Mouse (Mus musculus) bone marrow macrophage, adult 2 months (primary cell): ENCODE results near the gene Cnfn. TPM values are rescaled to one million over a fixed set of nuclear protein-coding genes. Genes with fewer than 3 reads are reported as not detected.

ENCODE experiments used
- H3K27ac ChIP-seq: 2 replicates; pipeline ENCODE4 v1.5.1; 2012; ENCODE audit warnings: low read depth, low read length; ENCODE audit not compliant: insufficient read depth
- H3K4me1 ChIP-seq: 2 replicates; pipeline ENCODE4 v1.6.1; 2012; ENCODE audit warnings: low read length; ENCODE audit not compliant: control insufficient read depth, insufficient read depth
- H3K4me3 ChIP-seq: 2 replicates; pipeline ENCODE4 v1.5.1; 2012; ENCODE audit warnings: mild to moderate bottlenecking, low read length, moderate library complexity; ENCODE audit not compliant: insufficient read depth
- CTCF ChIP-seq: IDR thresholded peaks from 2 replicates; pipeline ENCODE4 v1.5.1; 2012; ENCODE audit warnings: low read depth, mild to moderate bottlenecking, low read length, moderate library complexity
- POLR2A ChIP-seq: IDR thresholded peaks from 2 replicates; pipeline ENCODE4 v1.6.1; 2012; ENCODE audit warnings: mild to moderate bottlenecking, low read depth, low read length, borderline replicate concordance
- polyA plus RNA-seq: library from polyadenylated mRNA; stranded (reverse); fragments of >200 nt; gene quantifications from 2 replicates; pipeline ENCODE4 v1.2.4, GENCODE M21; 2012; ENCODE audit not compliant: missing spikeins, insufficient read depth, insufficient read length

Cnfn gene
- polyA plus RNA-seq, 1 experiment, result not detected

- TF ChIP-seq CTCF (no peak), POLR2A (no peak)
- no peak overlapping the region for H3K4me3 ChIP-seq
- H3K27ac ChIP-seq, result no peak overlapping the region
- H3K4me1 ChIP-seq, result peaks cover 17% of the 10 kb centered on the region
Observed at GRCm38 (mm10) chr7:25381284-25381680, 11.8 kb upstream of the Cnfn start.

DNA sequence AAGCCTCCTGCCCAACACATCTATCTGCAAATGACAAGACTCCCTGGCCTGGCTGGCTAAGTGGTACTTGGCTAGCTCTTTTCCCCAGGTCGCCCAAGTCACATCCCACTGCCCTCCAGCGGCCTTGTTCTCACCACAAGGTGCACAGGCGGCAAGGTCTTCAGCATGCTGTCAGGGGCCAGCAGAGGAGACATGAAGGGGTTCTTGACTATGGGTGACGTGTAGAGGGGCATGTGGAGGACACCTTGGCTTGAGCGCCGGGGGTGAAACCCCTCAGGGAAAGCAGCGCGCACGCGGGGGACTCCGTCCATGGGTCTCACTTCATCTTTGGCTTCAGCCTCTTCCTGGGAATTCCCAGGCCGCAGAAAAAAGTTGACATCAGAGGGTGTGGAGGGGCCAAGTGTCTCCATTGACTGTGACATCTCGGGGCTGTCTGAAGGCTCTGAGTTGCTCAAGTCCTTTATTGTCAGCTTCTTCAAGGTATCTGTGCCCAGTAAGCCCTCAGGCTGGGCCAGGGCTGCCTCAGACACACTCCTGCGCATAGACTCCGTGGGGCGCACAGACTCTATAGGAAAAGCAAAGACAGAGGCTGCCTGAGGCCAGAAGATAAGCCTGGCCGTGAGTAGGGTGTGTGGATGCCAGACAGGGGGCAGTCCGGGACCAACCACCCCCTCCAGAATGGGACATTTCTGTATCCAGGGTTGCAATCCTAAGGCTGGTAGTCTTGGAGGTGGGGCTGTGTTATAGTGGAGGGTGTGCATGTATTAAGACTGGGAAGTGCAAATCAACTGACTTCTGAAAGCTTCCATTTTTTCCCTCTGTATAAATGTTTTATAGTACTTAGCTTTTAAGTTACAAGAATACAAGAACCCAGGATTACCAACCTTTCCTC lies 11.1 kb upstream of the Cnfn start:
- Histone ChIP-seq H3K27ac (no peak overlapping the region), H3K4me3 (no peak overlapping the region), H3K4me1 (peaks cover 12% of the 10 kb centered on the region)
- TF ChIP-seq CTCF (no peak), POLR2A (no peak)

DNA sequence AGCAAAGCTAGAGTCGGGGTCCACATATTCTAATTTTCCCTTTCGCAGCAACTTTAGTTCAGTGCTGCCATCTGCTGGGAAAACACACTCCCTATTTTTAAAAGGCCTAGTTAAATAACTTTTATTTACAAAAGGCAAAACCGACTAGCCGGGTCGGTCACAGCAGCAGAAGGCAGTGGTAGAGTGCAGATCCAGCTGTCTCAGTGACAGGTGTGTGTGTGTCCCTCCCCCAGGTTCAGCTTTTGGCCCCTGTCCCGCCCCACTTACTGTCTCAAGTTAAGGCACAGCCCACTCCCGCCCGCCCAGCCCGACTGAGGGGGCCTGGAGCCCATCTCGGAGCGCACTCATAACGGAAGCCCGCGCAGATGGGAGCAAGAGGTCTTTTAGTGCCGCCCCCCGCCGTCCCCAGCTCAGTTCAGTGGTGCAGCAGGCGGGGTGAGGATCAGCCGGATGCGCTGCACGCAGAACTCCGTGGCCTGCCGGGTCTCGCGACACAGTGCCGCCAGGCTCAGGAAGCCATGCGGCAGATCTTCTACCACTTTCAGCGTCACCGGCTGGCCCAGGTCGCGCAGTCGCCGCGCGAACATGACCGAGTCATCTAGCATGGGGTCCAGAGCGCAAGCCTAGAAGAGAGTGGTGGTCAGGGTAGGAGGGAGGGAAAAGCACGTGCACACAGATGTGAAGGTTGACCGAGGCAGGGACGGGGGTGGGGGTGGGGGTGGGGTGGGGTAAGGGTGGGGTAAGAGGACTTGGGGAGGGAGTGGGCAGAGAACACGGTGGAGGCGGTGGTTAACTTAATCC lies 10.2 kb upstream of the Cnfn start:
- TF ChIP-seq CTCF (peak; percentile 16; the same call in 1 of the 2 replicates), POLR2A (no peak)
- H3K4me3 ChIP-seq, result no peak overlapping the region
- no peak overlapping the region for H3K27ac ChIP-seq
- peaks cover 3% of the 10 kb centered on the region for H3K4me1 ChIP-seq

DNA sequence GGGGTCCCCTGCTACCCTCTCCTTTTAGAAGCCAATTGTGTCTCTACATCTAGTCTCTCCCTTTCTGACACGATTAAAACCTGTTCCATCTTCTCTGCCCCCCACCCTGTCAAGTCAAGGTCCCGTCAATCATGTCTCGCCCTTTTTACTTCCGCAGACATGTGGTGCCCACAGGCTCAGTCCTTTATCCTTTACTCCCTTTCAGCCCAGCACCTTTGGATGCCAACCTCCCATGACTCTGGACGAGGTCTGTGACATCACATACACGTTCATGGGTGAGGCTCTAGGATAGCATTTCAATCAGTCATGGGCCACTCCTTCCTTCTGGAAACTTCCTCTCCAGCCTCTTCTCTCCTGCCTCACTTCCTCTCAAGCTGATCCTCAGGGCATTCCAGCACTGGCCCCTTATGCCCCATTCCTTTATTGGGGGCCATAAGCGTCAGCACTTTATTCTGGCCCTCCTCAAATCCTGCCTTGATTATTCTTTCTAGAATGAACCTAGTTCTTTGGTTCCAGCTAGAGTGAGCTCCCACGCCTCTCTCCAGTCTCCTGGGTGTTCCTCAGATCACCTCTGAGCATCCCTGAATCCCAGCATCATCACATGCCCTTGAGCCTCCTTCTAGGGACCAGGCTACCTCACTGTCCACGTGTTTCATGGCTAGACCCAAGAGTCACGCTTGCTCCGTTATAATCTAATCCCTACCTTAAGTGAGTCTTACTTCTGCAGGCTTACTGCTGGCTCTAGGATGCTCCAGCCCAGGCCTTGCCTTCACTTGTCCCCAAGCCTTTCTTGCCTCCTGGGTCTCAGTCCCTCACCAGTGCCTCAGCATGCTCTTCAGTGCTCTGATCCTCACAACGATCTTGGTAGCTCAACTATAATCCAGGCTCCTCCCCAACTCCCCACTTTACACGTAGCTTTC lies 8.9 kb upstream of the Cnfn start:
- H3K4me3 ChIP-seq, result no peak overlapping the region
- no peak for TF ChIP-seq CTCF
- no peak for TF ChIP-seq POLR2A
- H3K27ac ChIP-seq, result no peak overlapping the region
- H3K4me1 ChIP-seq, result no peaks in the 10 kb centered on the region

GRCm38 (mm10) chr7:25377100-25377700 lies 7.7 kb upstream of the Cnfn start:
- H3K27ac ChIP-seq, result no peak overlapping the region

DNA sequence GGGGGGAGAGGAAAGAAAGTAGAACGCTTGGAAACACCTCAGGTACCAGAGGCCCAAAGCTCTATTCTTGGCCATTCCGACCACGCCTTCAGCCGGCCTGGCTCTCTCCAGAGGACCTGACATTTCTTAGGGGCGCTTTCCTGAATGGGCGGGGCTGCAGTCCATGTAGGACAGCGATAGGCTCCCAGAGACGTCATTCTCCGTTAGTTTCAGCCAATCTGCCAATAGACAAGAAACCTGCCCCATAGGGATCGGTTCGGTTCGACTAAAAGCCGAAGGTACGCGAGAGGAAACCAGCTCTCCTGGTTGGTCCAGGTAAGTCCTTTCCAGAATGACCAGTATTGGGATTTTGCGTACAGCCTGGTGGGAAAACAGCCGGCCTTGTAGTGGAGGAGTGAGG lies 7.0 kb upstream of the Cnfn start:
- Histone ChIP-seq H3K4me1 (no peaks in the 10 kb centered on the region), H3K4me3 (no peak overlapping the region), H3K27ac (no peak overlapping the region)
- no peak for TF ChIP-seq POLR2A
- no peak for TF ChIP-seq CTCF

More at GRCm38 (mm10) chr7:25377100-25377700, 7.7 kb upstream of the Cnfn start:
- no peak for TF ChIP-seq POLR2A
- TF ChIP-seq CTCF, result no peak
- H3K4me1 ChIP-seq, result no peaks in the 10 kb centered on the region
- H3K4me3 ChIP-seq, result no peak overlapping the region

DNA sequence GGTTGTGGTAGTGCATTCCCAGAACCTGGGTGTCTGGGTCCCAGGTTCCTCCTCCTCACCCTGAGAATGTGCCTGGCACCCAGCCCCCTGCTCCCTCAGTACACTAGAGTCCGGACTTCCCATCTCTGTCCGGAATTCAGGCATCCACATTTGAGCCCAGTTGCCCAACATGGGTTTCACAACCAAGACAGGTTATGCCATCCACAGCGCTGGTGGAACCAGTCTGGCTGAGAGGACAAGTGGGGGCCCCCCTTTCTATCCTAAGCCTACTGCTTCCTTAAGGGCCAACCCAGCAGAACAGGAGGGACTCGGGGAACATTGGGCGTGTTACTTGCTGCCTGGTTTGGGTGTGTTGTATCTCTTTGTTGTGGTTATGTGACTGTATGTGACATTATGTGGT lies 2.9 kb upstream of the Cnfn start:
- no peak overlapping the region for H3K4me3 ChIP-seq
- H3K27ac ChIP-seq, result no peak overlapping the region
- TF ChIP-seq CTCF (no peak), POLR2A (no peak)
- H3K4me1 ChIP-seq, result no peaks in the 10 kb centered on the region

DNA sequence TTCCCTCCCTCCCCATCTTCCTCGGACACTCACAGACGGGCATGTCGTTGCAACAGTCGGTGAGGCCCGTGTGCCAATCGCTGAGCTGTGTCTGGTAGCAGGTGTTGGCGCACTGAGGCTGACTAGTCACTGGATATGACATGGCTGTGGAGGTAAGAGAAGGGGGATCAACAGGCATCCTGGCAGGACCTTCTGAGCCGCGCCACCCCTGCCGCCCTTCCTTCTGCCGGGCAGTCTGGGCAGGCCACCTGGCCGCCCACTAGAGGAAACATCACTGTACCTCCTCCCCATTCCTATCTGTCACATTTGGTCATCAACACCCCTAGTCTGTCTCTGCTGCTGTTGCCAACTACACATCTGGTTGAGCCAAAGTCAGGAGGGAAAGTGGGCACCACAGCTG lies 1.2 kb downstream of the Cnfn start:
- Histone ChIP-seq H3K4me1 (no peaks in the 10 kb centered on the region), H3K4me3 (no peak overlapping the region), H3K27ac (no peak overlapping the region)
- no peak for TF ChIP-seq CTCF
- no peak for TF ChIP-seq POLR2A
